Mouse (Mus musculus) hindbrain, embryonic 15.5 days (tissue): ENCODE measurements around the gene Evpl. TPM values are rescaled to one million over a fixed set of nuclear protein-coding genes. Genes with fewer than 3 reads are reported as not detected.

Source experiments
- ATAC-seq: fragments of 200-750 bp; cut with Nextera tagmentation; 2 replicates; pipeline ENCODE4 v1.8.0; 2017; ENCODE audit warnings: low read depth, moderate number of reproducible peaks, moderate TSS enrichment; ENCODE audit not compliant: low FRiP score
- H3K27ac ChIP-seq: fragments of 300-500 bp; sonication (generic); replicated peaks from 2 replicates; pipeline ENCODE4 v1.5.1; 2015; ENCODE audit warnings: mild to moderate bottlenecking, inconsistent platforms
- H3K27me3 ChIP-seq: fragments of 300-500 bp; sonication (generic); 2 replicates; pipeline ENCODE4 v1.6.1; 2015; ENCODE audit warnings: control low read depth, inconsistent platforms
- H3K36me3 ChIP-seq: fragments of 300-500 bp; sonication (generic); 2 replicates; pipeline ENCODE4 v1.6.1; 2015; ENCODE audit warnings: control low read depth, inconsistent platforms
- H3K4me1 ChIP-seq: fragments of 300-500 bp; sonication (generic); replicated peaks from 2 replicates; pipeline ENCODE4 v1.6.1; 2015; ENCODE audit warnings: control low read depth, inconsistent platforms
- H3K4me2 ChIP-seq: fragments of 300-500 bp; sonication (generic); 2 replicates; pipeline ENCODE4 v1.6.1; 2015; ENCODE audit warnings: moderate library complexity, mild to moderate bottlenecking, inconsistent platforms
- H3K4me3 ChIP-seq: fragments of 300-500 bp; sonication (generic); 2 replicates; pipeline ENCODE4 v1.5.1; 2015; ENCODE audit warnings: mild to moderate bottlenecking, inconsistent platforms
- H3K9ac ChIP-seq: fragments of 300-500 bp; sonication (generic); 2 replicates; pipeline ENCODE4 v1.6.1; 2015; ENCODE audit warnings: inconsistent platforms
- H3K9me3 ChIP-seq: fragments of 300-500 bp; sonication (generic); 2 replicates; pipeline ENCODE4 v1.6.1; 2016; ENCODE audit warnings: control low read depth, inconsistent platforms
- WGBS: fragments of 180-500 bp; shearing (Covaris S2); methylation state at CpG from one replicate; pipeline ENCODE4 v1.1.7; 2015; 5-methylcytosine and 5-hydroxymethylcytosine counted together
- polyA plus RNA-seq: library from polyadenylated mRNA; unstranded; fragments of >200 nt; fragmentation: Nextera tagmentation; extraction: Ambion mirVana; gene quantifications from 2 replicates; pipeline ENCODE4 v1.2.1, GENCODE M21; 2015

The Evpl gene
- polyA plus RNA-seq, 1 experiment from 2014 or later = 1.1 TPM

- no peak overlapping the region for H3K4me3 ChIP-seq
- peaks cover 10% of the 10 kb centered on the region for H3K4me1 ChIP-seq
- peak overlapping the region; percentile 40 for H3K27ac ChIP-seq
- no peaks in the 10 kb centered on the region for H3K27me3 ChIP-seq
- H3K9ac ChIP-seq = no peak overlapping the region
- ATAC-seq = no peak
- 93% methylated on average over 11 of the region's 11 CpGs for WGBS
- H3K9me3 ChIP-seq = no peaks in the 10 kb centered on the region
- no peak overlapping the region for H3K4me2 ChIP-seq
- peaks cover 46% of the 10 kb centered on the region for H3K36me3 ChIP-seq
Measured at GRCm38 (mm10) chr11:116186360-116186759, 51.5 kb downstream of the Evpl start.

- Histone ChIP-seq H3K9me3 (no peaks in the 10 kb centered on the region), H3K4me2 (no peak overlapping the region), H3K4me3 (no peak overlapping the region), H3K36me3 (peaks cover 45% of the 10 kb centered on the region), H3K9ac (no peak overlapping the region), H3K27me3 (no peaks in the 10 kb centered on the region), H3K4me1 (peaks cover 10% of the 10 kb centered on the region), H3K27ac (peak overlapping the region; percentile 40)
- 80% methylated on average over 3 of the region's 3 CpGs for WGBS
- no peak for ATAC-seq
Measured at GRCm38 (mm10) chr11:116185836-116186235, 52.0 kb downstream of the Evpl start.

GRCm38 (mm10) chr11:116178411-116179121, 59.3 kb downstream of the Evpl start:
- H3K27ac ChIP-seq = no peak overlapping the region
- peaks cover 70% of the 10 kb centered on the region for H3K36me3 ChIP-seq
- H3K4me1 ChIP-seq = no peaks in the 10 kb centered on the region
- H3K4me2 ChIP-seq = no peak overlapping the region
- no peaks in the 10 kb centered on the region for H3K27me3 ChIP-seq
- H3K4me3 ChIP-seq = no peak overlapping the region
- H3K9me3 ChIP-seq = no peaks in the 10 kb centered on the region
- no peak overlapping the region for H3K9ac ChIP-seq
- 90% methylated on average over 20 of the region's 20 CpGs for WGBS
- ATAC-seq = no peak

- H3K4me1 ChIP-seq = no peaks in the 10 kb centered on the region
- no peak overlapping the region for H3K4me3 ChIP-seq
- no peak for ATAC-seq
- H3K27me3 ChIP-seq = no peaks in the 10 kb centered on the region
- no peaks in the 10 kb centered on the region for H3K9me3 ChIP-seq
- H3K27ac ChIP-seq = no peak overlapping the region
- H3K36me3 ChIP-seq = peaks cover 88% of the 10 kb centered on the region
- WGBS = 85% methylated on average over 7 of the region's 7 CpGs
- H3K4me2 ChIP-seq = no peak overlapping the region
- no peak overlapping the region for H3K9ac ChIP-seq
Measured at GRCm38 (mm10) chr11:116176010-116176409, 61.9 kb downstream of the Evpl start.

DNA sequence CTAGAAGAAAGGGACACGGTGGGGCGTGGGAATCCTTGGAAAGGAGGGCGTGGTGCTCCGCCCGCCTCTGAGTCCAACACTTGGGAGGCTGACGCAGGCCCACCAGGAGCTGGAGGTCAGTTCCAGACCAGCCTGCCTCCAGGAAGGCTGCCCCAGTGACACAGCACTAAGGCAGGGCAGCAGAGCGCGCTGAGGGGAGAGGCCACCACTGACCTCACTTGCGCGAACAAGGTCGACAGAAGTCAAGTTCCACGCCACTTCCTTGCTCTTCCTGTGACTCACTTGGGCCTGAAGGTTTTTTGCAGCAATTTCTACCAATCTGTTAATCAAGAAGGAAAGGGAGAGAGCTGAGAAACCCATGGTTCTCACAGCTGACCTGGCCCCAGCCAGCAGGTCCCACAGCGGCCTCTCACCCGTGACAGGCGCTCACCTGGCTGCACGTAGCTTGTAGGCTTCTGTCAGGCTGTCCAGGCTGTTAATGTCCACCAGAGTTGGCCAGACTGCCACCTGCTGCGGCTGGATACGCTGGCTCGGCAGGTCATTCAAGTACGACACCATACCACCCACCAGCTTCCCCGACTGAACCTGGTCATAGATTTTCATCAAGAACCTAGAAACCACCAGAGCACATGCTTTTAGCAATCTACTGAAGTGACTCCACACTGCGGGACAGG, 63.0 kb downstream of the Evpl start:
- ATAC-seq = no peak
- no peaks in the 10 kb centered on the region for H3K27me3 ChIP-seq
- no peak overlapping the region for H3K4me2 ChIP-seq
- H3K36me3 ChIP-seq = peaks cover 79% of the 10 kb centered on the region
- 91% methylated on average over 22 of the region's 22 CpGs for WGBS
- H3K9ac ChIP-seq = no peak overlapping the region
- H3K4me1 ChIP-seq = no peaks in the 10 kb centered on the region
- H3K4me3 ChIP-seq = no peak overlapping the region
- H3K9me3 ChIP-seq = no peaks in the 10 kb centered on the region
- no peak overlapping the region for H3K27ac ChIP-seq

GRCm38 (mm10) chr11:116171959-116172358, 65.9 kb downstream of the Evpl start:
- no peak for ATAC-seq
- peaks cover 8% of the 10 kb centered on the region for H3K4me1 ChIP-seq
- peaks cover 54% of the 10 kb centered on the region for H3K36me3 ChIP-seq
- WGBS = 76% methylated on average over 2 of the region's 2 CpGs
- no peak overlapping the region for H3K4me3 ChIP-seq
- no peak overlapping the region for H3K4me2 ChIP-seq
- H3K27ac ChIP-seq = no peak overlapping the region
- no peaks in the 10 kb centered on the region for H3K9me3 ChIP-seq
- no peak overlapping the region for H3K9ac ChIP-seq
- H3K27me3 ChIP-seq = no peaks in the 10 kb centered on the region

Other genes with a start within 250 kb of the Evpl start
- 62.5 and 70.9 TPM in 2 replicates for gene Galk1, start 225.4 kb downstream of the Evpl start, polyA plus RNA-seq
- gene H3f3b, start 210.1 kb downstream of the Evpl start, polyA plus RNA-seq = 1,686 and 1,716 TPM in 2 replicates
- 32.1 and 37.0 TPM in 2 replicates for gene Unk, start 207.8 kb downstream of the Evpl start, polyA plus RNA-seq
- gene Unc13d, start 160.1 kb downstream of the Evpl start, polyA plus RNA-seq = 1.0 and 1.6 TPM in 2 replicates
- 149 and 196 TPM in 2 replicates for gene Wbp2, start 151.1 kb downstream of the Evpl start, polyA plus RNA-seq
- 10.9 and 11.6 TPM in 2 replicates for gene Trim47, start 110.9 kb downstream of the Evpl start, polyA plus RNA-seq
- gene Trim65, start 106.9 kb downstream of the Evpl start, polyA plus RNA-seq = 3.0 and 4.0 TPM in 2 replicates
- 86.2 and 89.0 TPM in 2 replicates for gene Mrpl38, start 99.2 kb downstream of the Evpl start, polyA plus RNA-seq
- gene Fbf1, start 69.9 kb downstream of the Evpl start, polyA plus RNA-seq = 55.7 and 59.0 TPM in 2 replicates
- gene Ten1, start 39.2 kb downstream of the Evpl start, polyA plus RNA-seq = 90.6 and 104 TPM in 2 replicates
- gene Acox1, start 39.0 kb downstream of the Evpl start, polyA plus RNA-seq = 60.6 and 61.4 TPM in 2 replicates
- 63.9 and 66.1 TPM in 2 replicates for gene Srp68, start 36.1 kb upstream of the Evpl start, polyA plus RNA-seq
- gene Galr2, start 42.9 kb upstream of the Evpl start, polyA plus RNA-seq = 0.51 and 0.68 TPM in 2 replicates
- 106 and 108 TPM in 2 replicates for gene Exoc7, start 69.2 kb upstream of the Evpl start, polyA plus RNA-seq
- 13.7 and 23.2 TPM in 2 replicates for gene Foxj1, start 97.3 kb upstream of the Evpl start, polyA plus RNA-seq
- 69.8 and 78.1 TPM in 2 replicates for gene Rnf157, start 175.0 kb upstream of the Evpl start, polyA plus RNA-seq
- 42.7 and 44.3 TPM in 2 replicates for gene Ubald2, start 196.0 kb upstream of the Evpl start, polyA plus RNA-seq
- gene Qrich2, start 228.2 kb upstream of the Evpl start, polyA plus RNA-seq = 0.07 and 0.47 TPM in 2 replicates